ENCODE assay signal across 19 mouse cellular contexts in the genomic region with DNA sequence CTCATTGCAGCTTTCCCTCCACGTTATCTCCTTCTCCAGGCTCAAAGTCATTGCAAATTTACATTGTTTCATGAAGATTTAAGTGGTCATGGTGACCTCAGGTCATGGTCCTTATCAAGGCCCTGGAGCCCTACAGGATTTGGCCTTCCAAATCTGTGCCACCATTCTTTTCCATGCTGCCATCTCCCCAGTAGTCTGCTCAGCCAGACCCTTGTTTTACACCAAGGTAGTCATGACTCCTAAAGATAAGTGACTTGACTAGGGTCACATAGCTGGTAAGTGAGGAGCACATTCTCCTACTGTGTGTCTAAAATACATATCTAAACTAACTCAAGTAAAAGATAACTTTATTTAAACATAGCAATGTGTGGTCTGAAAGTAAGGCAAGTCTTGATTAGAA. TPM values are rescaled to one million over a fixed set of nuclear protein-coding genes. Genes with fewer than 3 reads are reported as not detected.
DNase-seq lines count a peak whose midpoint lies in the region; ATAC-seq lines count a peak whose summit lies in the region.
"Had no signal": no experiment of that assay in that cellular context is flagged by ENCODE, and none has a peak within 500 bp of the region (broad histone marks: within the 10 kb centered on the region; RNA-seq: fewer than 3 reads in every experiment).

No protein-coding gene starts in this region.

- no peaks in the 10 kb centered on the region for H3K9me3 ChIP-seq in heart, embryonic 12.5 days (replicated peaks)
- no peaks in the 10 kb centered on the region for H3K9me3 ChIP-seq in limb, embryonic 10.5 days (replicated peaks)
- H3K9me3 ChIP-seq: embryonic facial prominence, embryonic 10.5 days; embryonic facial prominence, embryonic 12.5 days; forebrain, embryonic 13.5 days; forebrain, embryonic 15.5 days had no signal

- no peak overlapping the region for H3K4me3 ChIP-seq in heart, embryonic 12.5 days
- H3K4me3 ChIP-seq in limb, embryonic 10.5 days = no peak overlapping the region
- H3K4me3 ChIP-seq: embryonic facial prominence, embryonic 10.5 days; embryonic facial prominence, embryonic 12.5 days; forebrain, embryonic 13.5 days; forebrain, embryonic 15.5 days had no signal

- DNase-seq in heart, adult 11 months = peak; percentile 52
- no peak for DNase-seq in kidney, postnatal 10 days
- DNase-seq in limb, embryonic 10.5 days (ENCODE audit: low spot score) = no peak
- DNase-seq: adrenal gland, postnatal 10 days; adrenal gland, postnatal 25 days; cerebellum, adult 11-12 months; cerebellum, adult 2 months; cerebellum, adult 9-10 months; cerebellum, postnatal 10 days; cerebellum, postnatal 25 days; forebrain, postnatal 0 days had no signal

- H3K9ac ChIP-seq in heart, embryonic 12.5 days = no peak overlapping the region
- H3K9ac ChIP-seq: embryonic facial prominence, embryonic 12.5 days; forebrain, embryonic 13.5 days; forebrain, embryonic 15.5 days; forebrain, postnatal 0 days had no signal

- H3K27ac ChIP-seq in heart, embryonic 12.5 days (ENCODE audit: poor library complexity, severe bottlenecking) = no peak overlapping the region
- no peak overlapping the region for H3K27ac ChIP-seq in limb, embryonic 10.5 days
- H3K27ac ChIP-seq: embryonic facial prominence, embryonic 10.5 days; embryonic facial prominence, embryonic 12.5 days; forebrain, embryonic 13.5 days; forebrain, embryonic 15.5 days had no signal

- ATAC-seq in heart, embryonic 12.5 days (ENCODE audit: insufficient number of reproducible peaks, low FRiP score) = no peak
- 0 out of 2 replicates have a peak, but pooled peaks have one; percentile 14 for ATAC-seq in megakaryocyte progenitor cell, adult 5-6 weeks (replicated peaks; ENCODE audit: poor library complexity)
- ATAC-seq: activated CD4-positive, CD25-positive, alpha-beta regulatory T cell, adult 4 months; forebrain, embryonic 13.5 days; forebrain, embryonic 15.5 days; forebrain, postnatal 0 days; Patski had no signal

- 56% methylated on average over 1 of the region's 1 CpGs for WGBS in heart, embryonic 12.5 days
- WGBS in limb, embryonic 10.5 days = 85% methylated on average over 1 of the region's 1 CpGs

- H3K27me3 ChIP-seq in heart, embryonic 12.5 days (replicated peaks) = no peaks in the 10 kb centered on the region
- no peaks in the 10 kb centered on the region for H3K27me3 ChIP-seq in limb, embryonic 10.5 days (ENCODE audit: low read depth, poor library complexity, severe bottlenecking)
- H3K27me3 ChIP-seq: embryonic facial prominence, embryonic 12.5 days; forebrain, embryonic 13.5 days; forebrain, embryonic 15.5 days; Patski had no signal

- no peak overlapping the region for H3K4me2 ChIP-seq in heart, embryonic 12.5 days
- H3K4me2 ChIP-seq: embryonic facial prominence, embryonic 12.5 days; forebrain, embryonic 13.5 days; forebrain, embryonic 15.5 days had no signal

- peaks cover 5% of the 10 kb centered on the region; the same call in 1 of the 2 replicates for H3K4me1 ChIP-seq in heart, embryonic 12.5 days (replicated peaks)
- H3K4me1 ChIP-seq in limb, embryonic 10.5 days = no peaks in the 10 kb centered on the region
- H3K4me1 ChIP-seq: embryonic facial prominence, embryonic 10.5 days; embryonic facial prominence, embryonic 12.5 days; forebrain, embryonic 13.5 days had no signal

- no peaks in the 10 kb centered on the region for H3K36me3 ChIP-seq in heart, embryonic 12.5 days
- no peaks in the 10 kb centered on the region for H3K36me3 ChIP-seq in limb, embryonic 10.5 days
- H3K36me3 ChIP-seq: embryonic facial prominence, embryonic 10.5 days; embryonic facial prominence, embryonic 12.5 days; forebrain, embryonic 15.5 days had no signal

RNA-seq across cellular contexts. Expression of gene Nmt2, which starts 8.2 kb away (rescaled TPM):
- 36.1 and 36.5 TPM in 2 replicates for polyA plus RNA-seq in heart, embryonic 12.5 days (2016; fragmentation: Nextera tagmentation; extraction: Ambion mirVana)
- total RNA-seq in megakaryocyte progenitor cell, adult 5-6 weeks (2015) = 16.8 and 17.2 TPM in 2 replicates
- 22.6 and 24.6 TPM in 2 replicates for total RNA-seq in megakaryocyte progenitor cell, adult 5-6 weeks (2017)
- 32.0 and 33.9 TPM in 2 replicates for polyA plus RNA-seq in limb, embryonic 10.5 days (2016; fragmentation: Nextera tagmentation; extraction: Ambion mirVana)

RNA-seq across cellular contexts. Expression of gene Rpp38, which starts 40.3 kb away (rescaled TPM):
- 12.6 and 13.7 TPM in 2 replicates for polyA plus RNA-seq in heart, embryonic 12.5 days (2016; fragmentation: Nextera tagmentation; extraction: Ambion mirVana)
- total RNA-seq in megakaryocyte progenitor cell, adult 5-6 weeks (2015) = 19.4 and 27.5 TPM in 2 replicates
- total RNA-seq in megakaryocyte progenitor cell, adult 5-6 weeks (2017) = 5.8 and 13.1 TPM in 2 replicates
- 19.0 and 21.3 TPM in 2 replicates for polyA plus RNA-seq in limb, embryonic 10.5 days (2016; fragmentation: Nextera tagmentation; extraction: Ambion mirVana)

RNA-seq across cellular contexts. Expression of gene Acbd7, which starts 43.8 kb away (rescaled TPM):
- polyA plus RNA-seq in heart, embryonic 12.5 days (2016; fragmentation: Nextera tagmentation; extraction: Ambion mirVana) = 0.53 and 0.72 TPM in 2 replicates
- 0.73 TPM in 1 of 2 replicates, not detected in the other for total RNA-seq in megakaryocyte progenitor cell, adult 5-6 weeks (2015)
- total RNA-seq in megakaryocyte progenitor cell, adult 5-6 weeks (2017) = not detected in 2 replicates
- polyA plus RNA-seq in limb, embryonic 10.5 days (2016; fragmentation: Nextera tagmentation; extraction: Ambion mirVana) = 0.41 TPM in 1 of 2 replicates, not detected in the other
- total RNA-seq: adrenal gland, postnatal 25 days; forebrain, postnatal 0 days had no signal
- polyA plus RNA-seq: activated CD4-positive, CD25-positive, alpha-beta regulatory T cell, adult 4 months had no signal
